In genomic region chr14:34514120-34514519, GRCm38 (mm10) we compare ENCODE assay signal across 11 mouse cellular contexts. TPM values are rescaled to one million over a fixed set of nuclear protein-coding genes. Genes with fewer than 3 reads are reported as not detected.
DNase-seq lines count a peak whose midpoint lies in the region; ATAC-seq and TF ChIP-seq lines count a peak whose summit lies in the region.
"Had no signal": no experiment of that assay in that cellular context is flagged by ENCODE, and none has a peak within 500 bp of the region (broad histone marks: within the 10 kb centered on the region; RNA-seq: fewer than 3 reads in every experiment).

No protein-coding gene starts in this region.

- peak; percentile 7 for DNase-seq in forebrain, embryonic 14.5 days (ENCODE audit: low spot score)
- DNase-seq in forebrain, embryonic 11.5 days (ENCODE audit: low spot score): no peak
- no peak for DNase-seq in liver, postnatal 0 days
- DNase-seq in liver, embryonic 11.5 days (ENCODE audit: low spot score): no peak
- DNase-seq in lung, postnatal 36 days: peak; percentile 51
- DNase-seq in spleen, postnatal 36 days (ENCODE audit: low spot score in 2 of 2): no peak
- DNase-seq in ovary, adult 18-20 months (ENCODE audit: low spot score): no peak

- no peak overlapping the region for H3K4me2 ChIP-seq in forebrain, embryonic 14.5 days (ENCODE audit: low read length)
- H3K4me2 ChIP-seq in forebrain, embryonic 11.5 days (ENCODE audit: low read depth, low read length, severe bottlenecking): no peak overlapping the region
- H3K4me2 ChIP-seq in liver, postnatal 0 days (ENCODE audit: low read depth, low read length): no peak overlapping the region
- H3K4me2 ChIP-seq in liver, embryonic 11.5 days: no peak overlapping the region
- H3K4me2 ChIP-seq in heart, embryonic 13.5 days: no peak overlapping the region

- no peak overlapping the region for H3K4me3 ChIP-seq in forebrain, embryonic 14.5 days (ENCODE audit: low read depth, low read length)
- no peak overlapping the region for H3K4me3 ChIP-seq in forebrain, embryonic 11.5 days (ENCODE audit: low read depth, low read length)
- H3K4me3 ChIP-seq in liver, postnatal 0 days (ENCODE audit: low read depth, low read length): no peak overlapping the region
- H3K4me3 ChIP-seq in liver, embryonic 11.5 days (ENCODE audit: low read depth, low read length): no peak overlapping the region
- H3K4me3 ChIP-seq in heart, embryonic 13.5 days: no peak overlapping the region

- H3K36me3 ChIP-seq in forebrain, embryonic 14.5 days (ENCODE audit: control insufficient read depth, insufficient read depth, low read length): no peaks in the 10 kb centered on the region
- no peaks in the 10 kb centered on the region for H3K36me3 ChIP-seq in forebrain, embryonic 11.5 days (ENCODE audit: control insufficient read depth, insufficient read depth, low read length)
- no peaks in the 10 kb centered on the region for H3K36me3 ChIP-seq in liver, postnatal 0 days (replicated peaks; ENCODE audit: insufficient read depth, low read length)
- H3K36me3 ChIP-seq in liver, embryonic 11.5 days (ENCODE audit: control insufficient read depth, insufficient read depth, low read length): no peaks in the 10 kb centered on the region
- H3K36me3 ChIP-seq in heart, embryonic 13.5 days: no peaks in the 10 kb centered on the region

- no peaks in the 10 kb centered on the region for H3K27me3 ChIP-seq in forebrain, embryonic 14.5 days (replicated peaks; ENCODE audit: control insufficient read depth, insufficient read depth, low read length)
- no peaks in the 10 kb centered on the region for H3K27me3 ChIP-seq in forebrain, embryonic 11.5 days (ENCODE audit: control insufficient read depth, insufficient read depth, low read length)
- H3K27me3 ChIP-seq in liver, postnatal 0 days (ENCODE audit: insufficient read depth, low read length): 0 out of 2 replicates have a peak, but pooled peaks cover 5% of the 10 kb centered on the region
- peaks cover 4% of the 10 kb centered on the region; the same call in 1 of the 2 replicates for H3K27me3 ChIP-seq in liver, embryonic 11.5 days (replicated peaks; ENCODE audit: control insufficient read depth, insufficient read depth, low read length)
- peaks cover 14% of the 10 kb centered on the region for H3K27me3 ChIP-seq in heart, embryonic 13.5 days (replicated peaks)

- H3K9me3 ChIP-seq in forebrain, embryonic 14.5 days (replicated peaks; ENCODE audit: control insufficient read depth, low read length): no peaks in the 10 kb centered on the region
- no peaks in the 10 kb centered on the region for H3K9me3 ChIP-seq in forebrain, embryonic 11.5 days (ENCODE audit: control insufficient read depth, low read length)
- H3K9me3 ChIP-seq in liver, postnatal 0 days (ENCODE audit: low read length): no peaks in the 10 kb centered on the region
- H3K9me3 ChIP-seq in liver, embryonic 11.5 days (ENCODE audit: control insufficient read depth, low read length): no peaks in the 10 kb centered on the region
- no peaks in the 10 kb centered on the region for H3K9me3 ChIP-seq in heart, embryonic 13.5 days

- no peak overlapping the region for H3K27ac ChIP-seq in forebrain, embryonic 14.5 days (ENCODE audit: low read depth, low read length)
- no peak overlapping the region for H3K27ac ChIP-seq in forebrain, embryonic 11.5 days (ENCODE audit: low read depth, low read length)
- H3K27ac ChIP-seq in liver, postnatal 0 days (ENCODE audit: low read depth): no peak overlapping the region
- no peak overlapping the region for H3K27ac ChIP-seq in liver, embryonic 11.5 days (ENCODE audit: low read depth, low read length)
- peak overlapping the region; percentile 34 for H3K27ac ChIP-seq in heart, embryonic 13.5 days (replicated peaks)

- TF ChIP-seq EP300 in liver, postnatal 0 days (IDR thresholded peaks at IDR 0.05; ENCODE audit: low read depth): no peak

- 42% methylated on average over 6 of the region's 6 CpGs for WGBS in forebrain, embryonic 14.5 days
- 50% methylated on average over 6 of the region's 6 CpGs for WGBS in forebrain, embryonic 11.5 days
- WGBS in liver, postnatal 0 days (ENCODE audit: insufficient replicate concordance): 32% methylated on average over 6 of the region's 6 CpGs
- WGBS in liver, embryonic 11.5 days: 39% methylated on average over 6 of the region's 6 CpGs
- 30% methylated on average over 6 of the region's 6 CpGs for WGBS in heart, embryonic 13.5 days

- TF ChIP-seq CTCF in liver, postnatal 0 days (IDR thresholded peaks at IDR 0.05; ENCODE audit: low read depth): no peak

- ATAC-seq in forebrain, embryonic 14.5 days: no peak
- ATAC-seq in forebrain, embryonic 11.5 days (replicated peaks; ENCODE audit: low FRiP score): no peak
- ATAC-seq in liver, postnatal 0 days: peak; percentile 33; the same call in 1 of the 2 replicates
- ATAC-seq in liver, embryonic 11.5 days (replicated peaks; ENCODE audit: low FRiP score): no peak
- no peak for ATAC-seq in heart, embryonic 13.5 days (ENCODE audit: extremely low read depth, insufficient number of reproducible peaks, low FRiP score, low TSS enrichment)
- ATAC-seq: intestine, postnatal 0 days had no signal

- no peaks in the 10 kb centered on the region for H3K4me1 ChIP-seq in forebrain, embryonic 14.5 days (ENCODE audit: control insufficient read depth, insufficient read depth, low read length)
- H3K4me1 ChIP-seq in forebrain, embryonic 11.5 days (replicated peaks; ENCODE audit: control insufficient read depth, insufficient read depth, low read length): no peaks in the 10 kb centered on the region
- H3K4me1 ChIP-seq in liver, postnatal 0 days (ENCODE audit: insufficient read depth): no peaks in the 10 kb centered on the region
- H3K4me1 ChIP-seq in liver, embryonic 11.5 days (replicated peaks; ENCODE audit: control insufficient read depth, insufficient read depth, low read length): no peaks in the 10 kb centered on the region; the same call in 1 of the 2 replicates
- H3K4me1 ChIP-seq in heart, embryonic 13.5 days: peaks cover 23% of the 10 kb centered on the region

- no peak overlapping the region for H3K9ac ChIP-seq in forebrain, embryonic 14.5 days (ENCODE audit: low read length)
- no peak overlapping the region for H3K9ac ChIP-seq in forebrain, embryonic 11.5 days (ENCODE audit: low read length)
- no peak overlapping the region for H3K9ac ChIP-seq in liver, postnatal 0 days (replicated peaks)
- H3K9ac ChIP-seq in liver, embryonic 11.5 days (ENCODE audit: low read depth, low read length): no peak overlapping the region
- H3K9ac ChIP-seq in heart, embryonic 13.5 days: no peak overlapping the region

RNA-seq across cellular contexts. Expression of gene 9230112D13Rik, which starts 8.5 kb away (rescaled TPM):
- polyA plus RNA-seq in forebrain, embryonic 14.5 days (2014; fragmentation: Nextera tagmentation; extraction: Ambion mirVana): not detected in 2 replicates
- not detected in 2 replicates for polyA plus RNA-seq in forebrain, embryonic 11.5 days (2014; fragmentation: Nextera tagmentation; extraction: Ambion mirVana)
- not detected in 2 replicates for polyA plus RNA-seq in liver, postnatal 0 days (2015; fragmentation: Nextera tagmentation; extraction: Ambion mirVana)
- not detected in 2 replicates for polyA plus RNA-seq in liver, embryonic 11.5 days (2014; fragmentation: Nextera tagmentation; extraction: Ambion mirVana)
- not detected in 2 replicates for polyA plus RNA-seq in heart, embryonic 13.5 days (2015; fragmentation: Nextera tagmentation; extraction: Ambion mirVana)
- polyA plus RNA-seq: cortical plate, adult 2 months; heart, embryonic 14.5 days; intestine, postnatal 0 days had no signal

RNA-seq across cellular contexts. Expression of gene Bmpr1a, which starts 11.0 kb away (rescaled TPM):
- 21.3 and 22.5 TPM in 2 replicates for polyA plus RNA-seq in forebrain, embryonic 14.5 days (2014; fragmentation: Nextera tagmentation; extraction: Ambion mirVana)
- 56.0 and 60.4 TPM in 2 replicates for polyA plus RNA-seq in forebrain, embryonic 11.5 days (2014; fragmentation: Nextera tagmentation; extraction: Ambion mirVana)
- polyA plus RNA-seq in liver, postnatal 0 days (2015; fragmentation: Nextera tagmentation; extraction: Ambion mirVana): 4.7 and 5.0 TPM in 2 replicates
- polyA plus RNA-seq in liver, embryonic 11.5 days (2014; fragmentation: Nextera tagmentation; extraction: Ambion mirVana): 17.4 and 18.0 TPM in 2 replicates
- polyA plus RNA-seq in heart, embryonic 13.5 days (2015; fragmentation: Nextera tagmentation; extraction: Ambion mirVana): 37.1 and 37.4 TPM in 2 replicates

Comparison
In these comparisons a context has a peak if more than half of its experiments do, and no peak if none do; other contexts are left out.
1. DNase-seq: peak in forebrain, embryonic 14.5 days (single experiment) and lung, postnatal 36 days (single experiment); none in forebrain, embryonic 11.5 days (single experiment), liver, postnatal 0 days (single experiment), liver, embryonic 11.5 days (single experiment), spleen, postnatal 36 days (0 of 2) and ovary, adult 18-20 months (single experiment).